Mouse (Mus musculus): Measurements from ENCODE around the gene Edc3.

DNA sequence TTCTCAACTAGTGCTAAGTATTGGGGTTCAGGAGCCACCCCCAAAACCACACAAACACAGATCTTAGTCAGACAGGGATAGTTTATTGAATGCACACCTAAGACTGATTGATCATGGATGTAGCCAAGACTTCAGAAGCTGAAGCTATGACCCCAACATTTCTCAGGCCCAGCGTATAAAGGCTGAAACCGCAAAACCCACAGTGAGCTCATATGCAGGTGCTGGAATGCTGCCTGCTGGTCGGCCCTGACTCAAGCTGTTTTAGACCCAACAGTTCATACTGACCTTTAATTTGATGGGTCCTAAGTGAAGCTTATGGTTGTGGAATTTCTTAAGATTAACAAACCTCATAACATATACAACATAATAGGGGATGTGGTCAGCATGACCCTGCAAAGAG is 74.3 kb downstream of the Edc3 start:
- TF ChIP-seq CTCF (IDR thresholded peaks at IDR 0.05; ENCODE audit: low read depth, low read length) (no peak), POLR2A (IDR thresholded peaks at IDR 0.05; ENCODE audit: extremely low read depth, insufficient read depth, low read length) (no peak)

Data from liver, adult 2 months (tissue).